Mouse (Mus musculus) liver, adult 2 months (tissue): ENCODE measurements around the gene Gm45021. TPM values are rescaled to one million over a fixed set of nuclear protein-coding genes. Genes with fewer than 3 reads are reported as not detected.
"Not testable (repeated sequence)": the region's sequence is repeated elsewhere in the genome, so short reads cannot be mapped to it uniquely, and the experiment has no call there.

Experiments used
- DNase-seq: peaks from one replicate; pipeline ENCODE4 v3.0.0-alpha.2; 2011; ENCODE audit warnings: low read depth, low spot score; ENCODE audit errors: extremely low read depth
- H3K27ac ChIP-seq: fragments of 200-500 bp; replicated peaks from 2 replicates; pipeline ENCODE4 v1.5.1; 2012; ENCODE audit warnings: low read depth, mild to moderate bottlenecking, control low read depth, inconsistent platforms, low read length; ENCODE audit not compliant: insufficient read depth
- H3K27me3 ChIP-seq: fragments of 200-500 bp; 2 replicates; pipeline ENCODE4 v1.6.1; 2012; ENCODE audit warnings: mild to moderate bottlenecking, moderate library complexity, low read length, inconsistent platforms; ENCODE audit not compliant: control insufficient read depth, insufficient read depth
- H3K36me3 ChIP-seq: fragments of 200-500 bp; 2 replicates; pipeline ENCODE4 v1.6.1; 2012; ENCODE audit warnings: low read length, inconsistent platforms; ENCODE audit not compliant: control insufficient read depth, insufficient read depth
- H3K4me1 ChIP-seq: fragments of 200-500 bp; 2 replicates; pipeline ENCODE4 v1.6.1; 2011; ENCODE audit warnings: low read length; ENCODE audit not compliant: control insufficient read depth, insufficient read depth
- H3K4me3 ChIP-seq: fragments of 200-500 bp; 2 replicates; pipeline ENCODE4 v1.5.1; 2011; ENCODE audit warnings: low read depth, mild to moderate bottlenecking, control low read depth, low read length, moderate library complexity; ENCODE audit not compliant: insufficient read depth
- H3K79me2 ChIP-seq: fragments of 200-500 bp; 2 replicates; pipeline ENCODE4 v1.6.1; 2012; ENCODE audit warnings: inconsistent platforms, mild to moderate bottlenecking, low read length, moderate library complexity; ENCODE audit not compliant: control insufficient read depth, insufficient read depth
- H3K9ac ChIP-seq: fragments of 200-500 bp; 2 replicates; pipeline ENCODE4 v1.6.1; 2012; ENCODE audit warnings: low read depth, mild to moderate bottlenecking, control low read depth, inconsistent platforms, low read length
- CTCF ChIP-seq: fragments of 200-500 bp; IDR thresholded peaks from 2 replicates; pipeline ENCODE4 v1.5.1; 2011; ENCODE audit warnings: low read depth, low read length, control low read depth
- POLR2A ChIP-seq: fragments of 200-500 bp; IDR thresholded peaks from 2 replicates; pipeline ENCODE4 v1.6.1; 2011; ENCODE audit warnings: low read length, control low read depth; ENCODE audit not compliant: insufficient read depth; ENCODE audit errors: extremely low read depth
- WGBS: fragments of 180-500 bp; shearing (Covaris S2); methylation state at CpG from one replicate; pipeline ENCODE4 v1.1.7; 2018; 5-methylcytosine and 5-hydroxymethylcytosine counted together
- polyA plus RNA-seq: library from polyadenylated mRNA; depleted of rRNA; stranded (reverse); fragments of >200 nt; gene quantifications from 2 replicates; pipeline ENCODE4 v1.2.3, GENCODE M21; 2012
- total RNA-seq: library from RNA; depleted of rRNA; stranded (reverse); fragments of >200 nt; gene quantifications from 2 replicates; pipeline ENCODE4 v1.2.3, GENCODE M21; 2014

The Gm45021 gene
- total and polyA plus RNA-seq, 2 experiments, result not detected

DNA sequence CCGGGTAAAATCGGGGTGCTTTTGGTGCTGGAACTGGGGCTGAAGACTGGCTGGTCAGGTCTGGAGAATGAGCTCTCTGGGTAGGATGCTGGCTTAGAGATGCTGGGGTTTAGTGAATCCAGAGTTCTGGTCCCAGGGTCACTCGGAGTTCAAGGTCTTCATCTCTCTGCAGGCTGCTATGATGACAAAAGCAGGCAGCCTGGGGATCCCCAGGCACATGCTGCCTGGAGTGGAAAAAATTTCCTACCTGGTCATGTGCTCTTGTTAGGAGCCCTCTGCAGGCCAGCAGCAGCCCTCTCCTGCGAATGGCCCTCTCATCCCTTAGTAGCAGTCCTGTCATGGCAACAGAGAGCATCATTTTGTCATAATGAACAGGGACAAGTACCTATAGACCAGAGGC, 24.1 kb downstream of the Gm45021 start:
- Histone ChIP-seq H3K27ac (no peak overlapping the region), H3K36me3 (peaks cover 6% of the 10 kb centered on the region; the same call in 1 of the 2 replicates), H3K27me3 (no peaks in the 10 kb centered on the region), H3K4me3 (no peak overlapping the region), H3K79me2 (no peaks in the 10 kb centered on the region), H3K4me1 (no peaks in the 10 kb centered on the region), H3K9ac (no peak overlapping the region)
- TF ChIP-seq POLR2A (no peak), CTCF (no peak)
- DNase-seq, result no peak
- WGBS, result 95% methylated on average over 4 of the region's 4 CpGs

DNA sequence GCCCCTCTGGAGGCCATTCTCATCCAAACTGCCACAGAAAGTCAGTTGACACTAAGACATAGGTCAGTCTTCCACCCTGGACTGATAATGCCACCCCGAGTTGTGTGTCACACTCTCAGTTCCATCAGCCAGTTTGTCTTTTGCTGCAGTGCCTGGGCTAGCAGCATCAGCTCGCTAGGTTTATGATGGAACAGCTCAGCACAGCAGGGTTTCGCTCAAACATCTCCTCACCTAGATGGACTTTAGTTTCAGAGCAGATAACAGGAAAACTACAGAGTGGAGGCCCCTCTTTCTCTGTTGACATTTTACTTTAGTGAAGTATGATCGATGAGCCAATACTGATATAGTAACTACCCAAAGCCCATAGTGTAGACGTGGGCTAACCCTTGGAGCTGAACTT, 25.3 kb downstream of the Gm45021 start:
- DNase-seq, result no peak
- Histone ChIP-seq H3K27me3 (no peaks in the 10 kb centered on the region), H3K9ac (no peak overlapping the region), H3K27ac (no peak overlapping the region), H3K36me3 (peaks cover 9% of the 10 kb centered on the region; the same call in 1 of the 2 replicates), H3K79me2 (no peaks in the 10 kb centered on the region), H3K4me1 (no peaks in the 10 kb centered on the region), H3K4me3 (no peak overlapping the region)
- no peak for TF ChIP-seq POLR2A
- no peak for TF ChIP-seq CTCF
- WGBS, result 81% methylated on average over 5 of the region's 5 CpGs

DNA sequence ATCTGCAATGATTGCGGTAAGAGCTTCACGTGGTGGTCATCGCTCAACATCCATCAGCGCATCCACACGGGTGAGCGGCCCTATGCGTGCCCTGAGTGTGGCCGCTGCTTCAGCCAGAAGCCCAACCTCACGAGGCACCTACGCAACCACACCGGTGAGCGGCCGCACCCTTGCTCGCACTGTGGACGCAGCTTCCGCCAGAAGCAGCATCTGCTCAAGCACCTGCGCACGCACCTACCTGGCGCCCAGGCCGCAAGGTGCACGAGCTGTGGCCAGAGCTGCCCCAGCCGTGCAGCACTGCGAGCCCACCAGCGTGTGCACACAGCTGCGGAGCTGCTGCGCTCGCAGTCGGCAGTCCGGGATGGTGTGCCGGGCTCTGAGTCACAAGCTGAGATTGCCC, 30.6 kb downstream of the Gm45021 start:
- no peaks in the 10 kb centered on the region for H3K27me3 ChIP-seq
- H3K27ac ChIP-seq, result no peak overlapping the region
- no peaks in the 10 kb centered on the region for H3K79me2 ChIP-seq
- 97% methylated on average over 30 of the region's 30 CpGs for WGBS
- H3K4me1 ChIP-seq, result no peaks in the 10 kb centered on the region
- DNase-seq, result no peak
- H3K9ac ChIP-seq, result no peak overlapping the region
- H3K4me3 ChIP-seq, result no peak overlapping the region
- no peak for TF ChIP-seq POLR2A
- no peak for TF ChIP-seq CTCF
- H3K36me3 ChIP-seq, result peaks cover 6% of the 10 kb centered on the region; the same call in 1 of the 2 replicates

DNA sequence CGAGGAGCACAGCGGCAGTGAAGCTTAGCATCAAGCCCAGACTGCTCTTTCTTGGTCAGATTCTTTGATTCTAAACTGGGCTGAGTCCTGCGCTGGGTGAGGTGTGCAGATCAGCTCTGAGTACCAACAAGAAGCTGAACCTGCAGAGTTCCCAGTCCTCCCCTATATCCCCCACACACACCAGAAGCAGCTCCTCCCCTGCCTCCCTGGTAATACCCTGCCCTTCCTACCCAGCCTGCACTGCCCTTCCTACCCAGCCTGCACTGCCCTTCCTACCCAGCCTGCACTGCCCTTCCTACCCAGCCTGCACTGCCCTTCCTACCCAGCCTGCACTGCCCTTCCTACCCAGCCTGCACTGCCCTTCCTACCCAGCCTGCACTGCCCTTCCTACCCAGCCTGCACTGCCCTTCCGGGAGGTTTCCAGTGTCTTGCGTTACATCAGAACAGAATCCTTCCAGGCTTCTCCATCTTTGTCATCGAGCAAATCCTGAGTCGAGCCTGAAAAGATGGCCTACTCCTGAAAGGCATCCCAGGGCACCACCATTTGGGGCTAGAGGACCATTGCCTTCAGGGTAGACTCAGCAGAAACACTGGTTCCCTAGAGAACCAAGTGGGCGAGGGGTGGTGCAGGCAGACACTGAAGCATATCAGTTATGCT, 32.9 kb downstream of the Gm45021 start:
- H3K27ac ChIP-seq, H3K4me1 ChIP-seq, DNase-seq, H3K79me2 ChIP-seq, H3K9ac ChIP-seq, H3K4me3 ChIP-seq, H3K36me3 ChIP-seq, H3K27me3 ChIP-seq: not testable (repeated sequence)
- 93% methylated on average over 8 of the region's 8 CpGs for WGBS

DNA sequence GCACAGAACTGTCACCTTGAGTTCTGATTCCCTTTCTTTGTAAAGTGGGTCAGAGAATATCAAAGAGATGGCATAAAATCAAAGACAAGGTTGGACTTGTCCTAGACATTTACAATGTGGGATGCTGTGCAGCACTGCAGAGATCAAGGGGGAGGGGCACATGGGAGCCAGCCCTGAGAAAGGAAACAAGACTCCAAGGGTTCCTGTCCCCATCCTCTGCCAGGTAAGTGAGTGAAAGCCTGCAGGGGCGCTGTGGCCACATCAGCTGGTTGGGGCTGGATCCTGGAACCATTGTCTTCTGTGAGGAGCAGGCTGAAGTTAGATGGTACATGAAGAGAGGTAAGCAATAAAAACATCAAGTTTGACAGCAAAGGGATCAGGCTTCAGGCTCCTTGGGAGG, 34.0 kb downstream of the Gm45021 start:
- Histone ChIP-seq H3K27me3 (peaks cover 6% of the 10 kb centered on the region; the same call in 1 of the 2 replicates), H3K4me1 (no peaks in the 10 kb centered on the region), H3K79me2 (no peaks in the 10 kb centered on the region), H3K4me3 (no peak overlapping the region), H3K9ac (no peak overlapping the region), H3K36me3 (peaks cover 6% of the 10 kb centered on the region; the same call in 1 of the 2 replicates), H3K27ac (no peak overlapping the region)
- no peak for DNase-seq
- 63% methylated on average over 1 of the region's 1 CpGs for WGBS
- TF ChIP-seq POLR2A, result no peak
- TF ChIP-seq CTCF, result no peak

DNA sequence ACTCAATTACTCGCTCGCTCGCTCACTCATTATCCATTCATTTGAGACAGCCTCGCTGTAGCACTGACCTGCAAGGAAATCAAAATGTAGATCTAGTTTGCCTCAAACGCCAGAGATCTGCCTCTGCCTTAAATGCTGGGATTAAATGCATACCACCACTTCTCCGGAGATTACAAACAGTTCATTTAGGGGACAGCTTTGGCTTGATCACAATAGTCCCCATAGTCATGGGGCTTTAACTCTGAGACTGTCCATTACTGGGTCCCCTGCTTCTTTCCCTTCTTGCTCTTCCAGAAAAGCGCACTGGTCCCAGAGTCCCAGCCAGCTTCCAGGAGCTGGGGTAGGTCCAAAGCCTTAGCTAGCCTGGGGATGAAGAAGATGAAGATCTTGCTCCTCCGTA, 37.1 kb downstream of the Gm45021 start, which contains the start of gene AI854703:
Gene AI854703, plus strand, starts transcription at position 301 of the 400 bp plus-strand sequence.
- Histone ChIP-seq H3K27ac (no peak within 1 kb of the TSS), H3K4me1 (no peaks in the 10 kb centered on the region), H3K9ac (no peak within 1 kb of the TSS), H3K36me3 (no peaks in the 10 kb centered on the region), H3K4me3 (peak within 1 kb of the TSS; percentile 20; the same call in 1 of the 2 replicates), H3K27me3 (peaks cover 12% of the 10 kb centered on the region), H3K79me2 (no peaks in the 10 kb centered on the region)
- TF ChIP-seq CTCF (no peak), POLR2A (no peak)
- 65% methylated on average over 8 of the region's 8 CpGs for WGBS
- DNase-seq, result no peak
